Mouse (Mus musculus) intestine, postnatal 0 days (tissue): ENCODE measurements around the gene Zfp160. TPM values are rescaled to one million over a fixed set of nuclear protein-coding genes. Genes with fewer than 3 reads are reported as not detected.

Experiments used
- ATAC-seq: fragments of 200-750 bp; cut with Nextera tagmentation; 2 replicates; pipeline ENCODE4 v1.8.0; 2017; ENCODE audit warnings: mild to moderate bottlenecking, moderate TSS enrichment, moderate library complexity
- H3K27ac ChIP-seq: fragments of 300-500 bp; sonication (generic); 2 replicates; pipeline ENCODE4 v1.5.1; 2014; ENCODE audit warnings: mild to moderate bottlenecking, low read depth, low read length, moderate library complexity
- H3K27me3 ChIP-seq: fragments of 300-500 bp; sonication (generic); replicated peaks from 2 replicates; pipeline ENCODE4 v1.6.1; 2014; ENCODE audit warnings: low read length, mixed read lengths; ENCODE audit not compliant: control insufficient read depth, insufficient read depth
- H3K36me3 ChIP-seq: fragments of 300-500 bp; sonication (generic); 2 replicates; pipeline ENCODE4 v1.6.1; 2014; ENCODE audit warnings: mild to moderate bottlenecking, moderate library complexity; ENCODE audit not compliant: control insufficient read depth, insufficient read depth
- H3K4me1 ChIP-seq: fragments of 300-500 bp; sonication (generic); replicated peaks from 2 replicates; pipeline ENCODE4 v1.6.1; 2014; ENCODE audit warnings: antibody characterized with exemption, low read length, mixed read lengths; ENCODE audit not compliant: control insufficient read depth, insufficient read depth
- H3K4me2 ChIP-seq: fragments of 300-500 bp; sonication (generic); replicated peaks from 2 replicates; pipeline ENCODE4 v1.6.1; 2014; ENCODE audit warnings: low read depth, mild to moderate bottlenecking, moderate library complexity
- H3K4me3 ChIP-seq: fragments of 300-500 bp; sonication (generic); 2 replicates; pipeline ENCODE4 v1.5.1; 2014; ENCODE audit warnings: low read depth, low read length
- H3K9ac ChIP-seq: fragments of 300-500 bp; sonication (generic); 2 replicates; pipeline ENCODE4 v1.6.1; 2014; ENCODE audit warnings: mild to moderate bottlenecking, low read depth, low read length
- H3K9me3 ChIP-seq: fragments of 300-500 bp; sonication (generic); 2 replicates; pipeline ENCODE4 v1.6.1; 2016; ENCODE audit warnings: mixed run types; ENCODE audit not compliant: control insufficient read depth
- CTCF ChIP-seq: sonication (generic); IDR thresholded peaks from 2 replicates; pipeline ENCODE4 v1.5.1; 2016; ENCODE audit warnings: low read depth, mild to moderate bottlenecking, control low read depth, antibody characterized with exemption, moderate library complexity
- WGBS: fragments of 180-500 bp; shearing (Covaris S2); extraction: QIAGEN DNeasy Blood & Tissue Kit; methylation state at CpG from one replicate; pipeline ENCODE4 v1.1.7; 2014; 5-methylcytosine and 5-hydroxymethylcytosine counted together
- polyA plus RNA-seq: library from polyadenylated mRNA; unstranded; fragments of >200 nt; fragmentation: Nextera tagmentation; extraction: Ambion mirVana; gene quantifications from 2 replicates; pipeline ENCODE4 v1.2.1, GENCODE M21; 2015

Zfp160 gene
- 5.8 and 7.9 TPM in 2 replicates for polyA plus RNA-seq

DNA sequence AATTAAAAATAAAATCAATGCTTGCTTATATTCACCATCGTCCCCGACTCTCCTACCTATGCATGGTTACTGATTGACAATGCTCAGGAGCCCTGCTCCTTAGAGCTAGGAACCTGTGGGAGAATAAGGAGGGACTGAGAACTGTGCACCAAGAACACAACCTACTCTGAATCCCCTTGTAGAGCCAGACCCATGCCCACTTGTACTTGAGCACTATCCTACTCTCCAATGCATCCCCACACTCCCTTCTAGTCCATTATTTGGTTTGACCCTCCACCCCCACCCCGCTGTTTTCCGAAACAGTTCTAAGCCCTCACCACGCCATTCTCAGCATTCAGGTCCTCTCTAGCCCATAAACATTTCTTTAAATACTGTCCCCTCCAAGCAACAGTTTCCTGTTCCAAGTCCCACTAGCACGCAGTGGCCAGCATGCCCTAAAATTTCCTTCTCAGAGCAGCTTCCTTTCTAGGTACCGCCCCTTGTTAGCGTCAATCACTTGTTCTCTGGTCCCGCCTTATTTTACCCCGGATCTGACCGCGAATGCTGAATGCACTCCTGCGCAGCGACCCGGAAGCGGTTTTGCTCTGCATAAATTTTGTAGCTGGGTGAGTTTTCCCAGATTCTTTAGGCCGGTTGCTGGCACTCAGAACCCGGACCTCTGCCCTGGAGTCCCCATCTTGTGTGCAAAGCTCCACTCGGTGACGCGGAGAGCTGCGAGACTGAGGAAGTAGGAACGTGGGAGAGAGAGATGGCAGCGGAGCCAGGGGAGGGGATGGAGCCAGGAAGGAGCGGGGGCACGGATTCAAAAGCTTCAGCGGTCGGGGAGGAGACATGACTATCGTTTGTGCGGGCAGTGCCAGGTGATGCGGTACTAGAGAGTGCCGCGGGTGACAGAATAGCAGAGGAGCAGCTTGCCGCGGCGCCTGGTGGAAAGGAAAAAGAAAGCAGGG, at the start of gene Zfp160:
Zfp160 (plus strand) TSS at position 522 of the 950 bp plus-strand sequence.
- WGBS, result 3% methylated on average over 36 of the region's 36 CpGs
- no peaks in the 10 kb centered on the region for H3K27me3 ChIP-seq
- peak within 1 kb of the TSS; percentile 78 for H3K9ac ChIP-seq
- H3K27ac ChIP-seq, result peak within 1 kb of the TSS; percentile 92
- peak within 1 kb of the TSS; percentile 77 for H3K4me2 ChIP-seq
- no peaks in the 10 kb centered on the region for H3K9me3 ChIP-seq
- peaks cover 4% of the 10 kb centered on the region; the same call in 1 of the 2 replicates for H3K4me1 ChIP-seq
- peak within 1 kb of the TSS; percentile 86 for H3K4me3 ChIP-seq
- H3K36me3 ChIP-seq, result peaks cover 11% of the 10 kb centered on the region
- TF ChIP-seq CTCF, result peak; percentile 38
- ATAC-seq, result peak; percentile 97

DNA sequence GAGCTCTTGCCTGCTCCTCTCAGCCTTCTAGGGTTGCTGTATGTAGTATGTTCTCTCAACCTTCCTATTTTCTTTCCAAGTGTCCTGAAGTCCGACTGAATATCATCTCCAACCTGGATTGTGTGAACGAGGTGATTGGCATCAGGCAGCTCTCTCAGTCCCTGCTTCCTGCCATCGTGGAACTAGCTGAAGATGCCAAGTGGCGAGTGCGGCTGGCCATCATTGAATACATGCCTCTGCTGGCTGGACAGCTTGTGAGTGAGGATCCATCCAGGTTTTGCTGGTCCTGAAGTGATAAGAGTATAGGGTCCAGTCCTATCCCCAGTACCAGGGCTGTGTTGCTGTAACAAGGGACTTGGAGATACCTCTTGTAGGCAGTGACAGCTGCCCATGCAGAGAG, 48.3 kb upstream of the Zfp160 start:
- no peak overlapping the region for H3K27ac ChIP-seq
- H3K27me3 ChIP-seq, result no peaks in the 10 kb centered on the region
- 89% methylated on average over 5 of the region's 5 CpGs for WGBS
- no peaks in the 10 kb centered on the region for H3K9me3 ChIP-seq
- no peak overlapping the region for H3K4me2 ChIP-seq
- H3K4me3 ChIP-seq, result no peak overlapping the region
- H3K36me3 ChIP-seq, result peaks cover 97% of the 10 kb centered on the region
- H3K4me1 ChIP-seq, result no peaks in the 10 kb centered on the region
- no peak for ATAC-seq
- no peak overlapping the region for H3K9ac ChIP-seq
- TF ChIP-seq CTCF, result no peak

DNA sequence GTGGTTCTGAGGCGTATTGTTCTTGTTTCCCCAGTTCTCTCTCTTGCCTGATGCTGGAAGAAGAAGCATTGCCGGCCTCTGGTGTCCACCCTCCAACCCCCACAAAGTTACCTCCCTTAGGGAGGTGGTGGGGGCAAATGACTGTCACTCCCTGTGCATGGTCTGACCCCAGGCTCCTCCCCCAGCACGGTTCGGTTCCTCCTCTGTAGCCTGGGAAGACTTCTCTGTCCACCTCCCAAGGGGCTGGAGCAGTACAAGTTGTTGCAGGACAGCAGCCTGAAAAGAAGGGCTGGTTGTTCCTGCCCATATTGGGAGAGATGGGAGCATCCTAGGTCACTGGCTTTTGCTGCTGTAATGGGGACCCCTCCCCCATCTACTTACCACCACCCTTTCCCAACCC, 43.3 kb upstream of the Zfp160 start:
- Histone ChIP-seq H3K27ac (no peak overlapping the region), H3K4me2 (no peak overlapping the region), H3K4me1 (no peaks in the 10 kb centered on the region), H3K9me3 (no peaks in the 10 kb centered on the region), H3K9ac (no peak overlapping the region), H3K36me3 (peaks cover 84% of the 10 kb centered on the region), H3K4me3 (no peak overlapping the region), H3K27me3 (no peaks in the 10 kb centered on the region)
- TF ChIP-seq CTCF, result no peak
- WGBS, result 88% methylated on average over 4 of the region's 4 CpGs
- ATAC-seq, result no peak

DNA sequence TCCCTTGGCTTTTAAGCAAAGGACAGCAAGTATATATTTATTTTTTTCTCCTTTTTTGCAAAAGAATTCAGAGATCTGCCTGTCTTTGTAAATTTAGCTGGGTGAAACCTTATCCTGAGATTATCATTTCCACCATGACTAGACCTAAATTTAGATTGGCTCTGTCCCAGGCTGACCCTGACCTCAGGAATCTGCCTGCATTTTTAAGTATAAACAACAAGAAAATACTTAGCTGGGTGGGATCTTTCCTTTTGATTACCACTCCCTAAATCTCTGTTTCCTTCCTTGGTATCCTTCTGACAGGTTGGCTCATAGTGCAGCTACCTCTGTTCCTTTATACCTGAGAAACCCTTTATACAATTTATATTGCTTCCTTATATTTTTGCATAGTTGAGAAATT, 42.0 kb upstream of the Zfp160 start:
- no peak overlapping the region for H3K27ac ChIP-seq
- H3K9me3 ChIP-seq, result no peaks in the 10 kb centered on the region
- H3K36me3 ChIP-seq, result peaks cover 72% of the 10 kb centered on the region
- H3K9ac ChIP-seq, result no peak overlapping the region
- no peak for ATAC-seq
- no peaks in the 10 kb centered on the region for H3K27me3 ChIP-seq
- H3K4me3 ChIP-seq, result no peak overlapping the region
- H3K4me2 ChIP-seq, result no peak overlapping the region
- TF ChIP-seq CTCF, result no peak
- no peaks in the 10 kb centered on the region for H3K4me1 ChIP-seq

DNA sequence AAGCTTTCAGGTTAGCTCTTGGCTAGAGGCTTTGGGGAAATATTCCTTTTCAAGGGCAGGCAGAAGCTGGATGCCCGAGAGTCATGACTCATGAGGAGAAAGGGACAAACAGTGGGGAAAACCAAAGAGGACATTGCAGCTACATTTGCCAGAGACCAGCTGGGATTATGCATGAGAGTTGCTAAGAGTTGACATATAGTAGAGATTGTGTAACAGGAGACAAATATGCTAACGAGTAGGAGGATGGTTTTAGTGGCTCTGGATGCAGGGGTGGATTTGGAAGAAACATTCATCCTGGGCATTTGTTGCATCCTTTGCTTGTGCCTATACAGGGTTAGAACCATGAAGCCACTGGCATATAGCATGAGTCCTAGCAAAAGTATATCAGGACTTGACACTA, 15.0 kb upstream of the Zfp160 start:
- Histone ChIP-seq H3K27ac (no peak overlapping the region), H3K27me3 (no peaks in the 10 kb centered on the region), H3K4me1 (no peaks in the 10 kb centered on the region), H3K36me3 (no peaks in the 10 kb centered on the region), H3K4me3 (no peak overlapping the region), H3K4me2 (no peak overlapping the region), H3K9me3 (no peaks in the 10 kb centered on the region), H3K9ac (no peak overlapping the region)
- ATAC-seq, result no peak
- TF ChIP-seq CTCF, result no peak
- WGBS, result 65% methylated on average over 2 of the region's 2 CpGs

DNA sequence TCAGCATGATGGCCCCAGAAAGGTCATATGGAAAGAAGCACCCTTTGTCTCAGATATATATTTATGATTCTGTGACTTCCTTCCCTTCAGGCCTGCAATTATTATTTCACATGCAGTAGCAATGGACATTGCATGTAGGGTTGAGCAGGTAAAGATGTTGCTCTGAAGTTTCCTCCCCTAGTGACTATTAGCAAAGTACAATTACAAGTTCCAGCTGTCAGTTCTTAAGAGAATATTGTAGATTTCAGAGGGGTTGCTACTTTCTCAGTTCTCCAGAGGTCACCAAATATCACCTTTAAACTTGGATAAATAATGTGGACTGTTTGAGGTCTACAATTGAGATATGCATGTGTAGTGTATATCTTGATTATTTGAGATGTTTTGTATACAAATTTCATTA, 12.3 kb upstream of the Zfp160 start, which contains the start of gene Vmn1r233:
Vmn1r233 (minus strand) TSS at position 101 of the 400 bp plus-strand sequence.
- TF ChIP-seq CTCF, result no peak
- H3K27ac ChIP-seq, result no peak within 1 kb of the TSS
- H3K4me3 ChIP-seq, result no peak within 1 kb of the TSS
- no peak for ATAC-seq
- H3K9me3 ChIP-seq, result no peaks in the 10 kb centered on the region
- H3K4me1 ChIP-seq, result no peaks in the 10 kb centered on the region
- no peaks in the 10 kb centered on the region for H3K36me3 ChIP-seq
- H3K4me2 ChIP-seq, result no peak within 1 kb of the TSS
- no peak within 1 kb of the TSS for H3K9ac ChIP-seq
- no peaks in the 10 kb centered on the region for H3K27me3 ChIP-seq
